In genomic region chr1:77510623-77511022, GRCm38 (mm10) we compare ENCODE assay signal across 14 mouse cellular contexts. TPM values are rescaled to one million over a fixed set of nuclear protein-coding genes. Genes with fewer than 3 reads are reported as not detected.
DNase-seq lines count a peak whose midpoint lies in the region; ATAC-seq and TF ChIP-seq lines count a peak whose summit lies in the region.
"Had no signal": no experiment of that assay in that cellular context is flagged by ENCODE, and none has a peak within 500 bp of the region (broad histone marks: within the 10 kb centered on the region; RNA-seq: fewer than 3 reads in every experiment).

No protein-coding gene starts in this region.

- no peak for TF ChIP-seq POLR2A in limb, embryonic 14.5 days (IDR thresholded peaks at IDR 0.05; ENCODE audit: borderline replicate concordance, extremely low read depth, insufficient read depth, insufficient read length)

- peak overlapping the region; percentile 90 for H3K4me2 ChIP-seq in forebrain, postnatal 0 days (ENCODE audit: low read depth)
- H3K4me2 ChIP-seq in limb, embryonic 14.5 days (replicated peaks; ENCODE audit: low read depth, low read length, severe bottlenecking): peak overlapping the region; percentile 69
- peak overlapping the region; percentile 91 for H3K4me2 ChIP-seq in neural tube, embryonic 15.5 days
- H3K4me2 ChIP-seq: liver, embryonic 15.5 days had no signal

- TF ChIP-seq CTCF in left cerebral cortex, adult 2 months (IDR thresholded peaks at IDR 0.05): no peak
- TF ChIP-seq CTCF in forebrain, postnatal 0 days (IDR thresholded peaks at IDR 0.05; ENCODE audit: low read depth): no peak

- H3K27me3 ChIP-seq in forebrain, postnatal 0 days (ENCODE audit: insufficient read depth, low read length): no peaks in the 10 kb centered on the region
- H3K27me3 ChIP-seq in limb, embryonic 14.5 days (ENCODE audit: control insufficient read depth, insufficient read depth, low read length): no peaks in the 10 kb centered on the region
- no peaks in the 10 kb centered on the region for H3K27me3 ChIP-seq in neural tube, embryonic 15.5 days (replicated peaks)

- peaks cover 19% of the 10 kb centered on the region for H3K4me1 ChIP-seq in forebrain, postnatal 0 days (ENCODE audit: insufficient read depth)
- peaks cover 46% of the 10 kb centered on the region for H3K4me1 ChIP-seq in limb, embryonic 14.5 days (ENCODE audit: control insufficient read depth, insufficient read depth, low read length)
- peaks cover 62% of the 10 kb centered on the region for H3K4me1 ChIP-seq in neural tube, embryonic 15.5 days

- ATAC-seq in forebrain, postnatal 0 days: no peak
- no peak for ATAC-seq in limb, embryonic 14.5 days (ENCODE audit: low FRiP score, low read depth)
- ATAC-seq in neural tube, embryonic 15.5 days (ENCODE audit: low FRiP score): no peak
- ATAC-seq in granulocyte monocyte progenitor cell, adult 5-6 weeks (replicated peaks; ENCODE audit: poor library complexity, severe bottlenecking): no peak
- no peak for ATAC-seq in activated CD4-positive, CD25-positive, alpha-beta regulatory T cell, adult 4 months

- H3K36me3 ChIP-seq in forebrain, postnatal 0 days (ENCODE audit: insufficient read depth): peaks cover 10% of the 10 kb centered on the region; the same call in 1 of the 2 replicates
- H3K36me3 ChIP-seq in limb, embryonic 14.5 days (ENCODE audit: control insufficient read depth, insufficient read depth, low read length): peaks cover 42% of the 10 kb centered on the region
- 0 out of 2 replicates have a peak, but pooled peaks cover 2% of the 10 kb centered on the region for H3K36me3 ChIP-seq in neural tube, embryonic 15.5 days
- H3K36me3 ChIP-seq: liver, embryonic 15.5 days had no signal

- no peaks in the 10 kb centered on the region for H3K9me3 ChIP-seq in forebrain, postnatal 0 days (ENCODE audit: low read length)
- H3K9me3 ChIP-seq in limb, embryonic 14.5 days (ENCODE audit: control insufficient read depth, low read length): no peaks in the 10 kb centered on the region
- H3K9me3 ChIP-seq in neural tube, embryonic 15.5 days (replicated peaks): no peaks in the 10 kb centered on the region
- H3K9me3 ChIP-seq: liver, embryonic 15.5 days had no signal

- H3K4me3 ChIP-seq in left cerebral cortex, adult 2 months: peak overlapping the region; percentile 85
- peak overlapping the region; percentile 70 for H3K4me3 ChIP-seq in forebrain, postnatal 0 days (ENCODE audit: low read depth, low read length)
- H3K4me3 ChIP-seq in limb, embryonic 14.5 days (replicated peaks; ENCODE audit: low read length): peak overlapping the region; percentile 74; the same call in 1 of the 2 replicates
- H3K4me3 ChIP-seq in neural tube, embryonic 15.5 days (replicated peaks): peak overlapping the region; percentile 63
- H3K4me3 ChIP-seq: liver, embryonic 15.5 days had no signal

- no peak for DNase-seq in left cerebral cortex, adult 2 months (ENCODE audit: extremely low spot score in 1 of 2, low spot score in 2 of 2)
- no peak for DNase-seq in left cerebral cortex, adult 9 months (ENCODE audit: low spot score in 2 of 2)
- DNase-seq in forebrain, postnatal 0 days: no peak
- DNase-seq in limb, embryonic 14.5 days (ENCODE audit: low spot score): no peak
- DNase-seq in heart, adult 8-10 months (ENCODE audit: low spot score): no peak
- DNase-seq: B cell, adult 2 months; cerebellum, postnatal 14 days; kidney, postnatal 10 days; lung, postnatal 4 days had no signal

- H3K27ac ChIP-seq in left cerebral cortex, adult 2 months: peak overlapping the region; percentile 52; the same call in 1 of the 2 replicates
- 0 out of 2 replicates have a peak overlapping the region, but pooled peaks have one; percentile 95 for H3K27ac ChIP-seq in forebrain, postnatal 0 days (ENCODE audit: low read depth, low read length)
- H3K27ac ChIP-seq in limb, embryonic 14.5 days (replicated peaks; ENCODE audit: low read depth, low read length): no peak overlapping the region
- H3K27ac ChIP-seq in neural tube, embryonic 15.5 days (replicated peaks): no peak overlapping the region
- H3K27ac ChIP-seq: liver, embryonic 15.5 days had no signal

- H3K9ac ChIP-seq in forebrain, postnatal 0 days: peak overlapping the region; percentile 81
- no peak overlapping the region for H3K9ac ChIP-seq in limb, embryonic 14.5 days (ENCODE audit: low read depth, low read length, severe bottlenecking)
- no peak overlapping the region; the same call in 1 of the 2 replicates for H3K9ac ChIP-seq in neural tube, embryonic 15.5 days (replicated peaks)
- H3K9ac ChIP-seq: liver, embryonic 15.5 days had no signal

- intact Hi-C loops in left cerebral cortex, adult 2 months (cut with DNase I): loop anchor here (5.0 to 10.0 kb wide), 6 partner anchors 576 to 1698 kb away; no protein-coding TSS in a partner anchor

- WGBS in forebrain, postnatal 0 days: 30% methylated on average over 5 of the region's 5 CpGs
- 67% methylated on average over 5 of the region's 5 CpGs for WGBS in limb, embryonic 14.5 days
- 39% methylated on average over 5 of the region's 5 CpGs for WGBS in neural tube, embryonic 15.5 days

RNA-seq across cellular contexts. Expression of gene Epha4, which starts 4.3 kb away (rescaled TPM):
- 100 to 1,000 TPM; 173 to 174 TPM for total RNA-seq in left cerebral cortex, adult 2 months (2021)
- 111 and 118 TPM in 2 replicates for total RNA-seq in forebrain, postnatal 0 days (2014; rRNA removed)
- 45.9 and 58.7 TPM in 2 replicates for polyA plus RNA-seq in forebrain, postnatal 0 days (2015; fragmentation: Nextera tagmentation; extraction: Ambion mirVana)
- polyA plus RNA-seq in limb, embryonic 14.5 days (2012; rRNA removed): 34.5 and 45.8 TPM in 2 replicates
- polyA plus RNA-seq in limb, embryonic 14.5 days (2014; fragmentation: Nextera tagmentation; extraction: Ambion mirVana): 53.5 and 63.0 TPM in 2 replicates
- 27.9 and 36.8 TPM in 2 replicates for polyA plus RNA-seq in neural tube, embryonic 15.5 days (2015; fragmentation: Nextera tagmentation; extraction: Ambion mirVana)
- total RNA-seq in granulocyte monocyte progenitor cell, adult 5-6 weeks (2014; fragmentation: Nextera tagmentation): not detected in 2 replicates
- total RNA-seq in granulocyte monocyte progenitor cell, adult 5-6 weeks (2017): 0.31 TPM in 1 of 2 replicates, not detected in the other
- under 1 TPM in 1 of 2 experiments, not detected in 1; 0.12 TPM for polyA plus RNA-seq in activated CD4-positive, CD25-positive, alpha-beta regulatory T cell, adult 4 months (2017; shearing (Covaris generic))
- total RNA-seq in heart, adult 8-10 months (2022): 10 to 100 TPM; 28.3 to 42.7 (median 36.0) TPM
- total RNA-seq: MEL had no signal

Comparison
In these comparisons a context has a peak if more than half of its experiments do, and no peak if none do; other contexts are left out.
1. H3K27ac ChIP-seq: peak in left cerebral cortex, adult 2 months (single experiment) and forebrain, postnatal 0 days (single experiment); none in limb, embryonic 14.5 days (single experiment) and neural tube, embryonic 15.5 days (single experiment).
2. RNA of gene Epha4, which starts 4.3 kb away (total RNA-seq): 173 to 174 TPM in left cerebral cortex, adult 2 months, 111 to 118 TPM in forebrain, postnatal 0 days and 28.3 to 42.7 TPM in heart, adult 8-10 months; 0.31 TPM in granulocyte monocyte progenitor cell, adult 5-6 weeks; every median in the first group is over 10 times any median in the second.
3. Peak in every context shown above with its lines, with median percentiles within 50 percentile points of each other: H3K4me3 ChIP-seq and H3K4me2 ChIP-seq.